Mouse (Mus musculus): ENCODE data around the gene Hoga1. TPM values are rescaled to one million over a fixed set of nuclear protein-coding genes. Genes with fewer than 3 reads are reported as not detected.

Gene Hoga1
- polyA plus RNA-seq, 1 experiment from 2014 or later, result 1.3 TPM

DNA sequence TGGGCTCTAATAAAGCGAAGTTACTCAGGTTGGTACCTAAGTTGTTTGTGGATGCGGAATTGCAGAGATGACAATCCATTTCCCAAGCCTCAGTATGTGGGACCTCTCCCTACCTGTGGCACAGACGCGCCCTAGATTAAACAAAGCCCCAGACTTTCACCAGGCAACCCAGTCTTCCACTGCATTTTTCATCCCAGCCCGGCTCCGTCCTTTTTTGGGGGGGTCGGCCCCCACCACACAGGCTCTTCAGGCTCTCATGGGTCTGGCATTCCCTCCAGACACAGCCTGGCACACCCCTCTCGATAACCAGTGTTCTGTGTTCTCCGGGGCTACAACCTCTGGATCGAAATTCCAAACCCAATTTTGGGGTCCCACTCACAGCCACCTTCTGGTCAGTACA is 40.3 kb downstream of the Hoga1 start:
- 6% methylated on average over 10 of the region's 10 CpGs for WGBS
- Histone ChIP-seq H3K4me2 (ENCODE audit: low read length) (peak overlapping the region; percentile 80), H3K4me1 (ENCODE audit: control insufficient read depth, insufficient read depth, low read length) (peaks cover 13% of the 10 kb centered on the region), H3K9me3 (ENCODE audit: control insufficient read depth, low read length) (no peaks in the 10 kb centered on the region), H3K9ac (replicated peaks; ENCODE audit: low read length) (peak overlapping the region; percentile 82), H3K27ac (replicated peaks; ENCODE audit: low read depth, low read length) (peak overlapping the region; percentile 58), H3K27me3 (ENCODE audit: control insufficient read depth, insufficient read depth, low read length) (no peaks in the 10 kb centered on the region), H3K36me3 (ENCODE audit: control insufficient read depth, insufficient read depth, low read length) (no peaks in the 10 kb centered on the region), H3K4me3 (replicated peaks; ENCODE audit: low read depth, low read length) (peak overlapping the region; percentile 80)
- ATAC-seq (ENCODE audit: low FRiP score, low TSS enrichment) (no peak), DNase-seq (no peak)

- no peaks in the 10 kb centered on the region for H3K36me3 ChIP-seq (ENCODE audit: control insufficient read depth, insufficient read depth, low read length)
Observed at GRCm38 (mm10) chr19:42086166-42086565, 40.8 kb downstream of the Hoga1 start, which contains the start of gene Morn4. TSS of gene Morn4 (minus strand) at chr19:42086357.

GRCm38 (mm10) chr19:42089103-42089747 is 43.8 kb downstream of the Hoga1 start:
- H3K4me3 ChIP-seq (replicated peaks; ENCODE audit: low read depth, low read length), result peak overlapping the region; percentile 34
- H3K9ac ChIP-seq (replicated peaks; ENCODE audit: low read length), result no peak overlapping the region
- H3K27me3 ChIP-seq (ENCODE audit: control insufficient read depth, insufficient read depth, low read length), result no peaks in the 10 kb centered on the region
- DNase-seq, result peak; percentile 58
- peak overlapping the region; percentile 66 for H3K27ac ChIP-seq (replicated peaks; ENCODE audit: low read depth, low read length)
- ATAC-seq (ENCODE audit: low FRiP score, low TSS enrichment), result no peak
- H3K4me2 ChIP-seq (ENCODE audit: low read length), result peak overlapping the region; percentile 69
- peaks cover 21% of the 10 kb centered on the region for H3K4me1 ChIP-seq (ENCODE audit: control insufficient read depth, insufficient read depth, low read length)
- H3K36me3 ChIP-seq (ENCODE audit: control insufficient read depth, insufficient read depth, low read length), result no peaks in the 10 kb centered on the region
- H3K9me3 ChIP-seq (ENCODE audit: control insufficient read depth, low read length), result no peaks in the 10 kb centered on the region
- WGBS, result 21% methylated on average over 14 of the region's 14 CpGs

More at GRCm38 (mm10) chr19:42086166-42086565, 40.8 kb downstream of the Hoga1 start, which contains the start of gene Morn4:
- Histone ChIP-seq H3K27ac (replicated peaks; ENCODE audit: low read depth, low read length) (peak within 1 kb of the TSS; percentile 58), H3K9ac (replicated peaks; ENCODE audit: low read length) (peak within 1 kb of the TSS; percentile 82), H3K4me3 (replicated peaks; ENCODE audit: low read depth, low read length) (peak within 1 kb of the TSS; percentile 80), H3K4me1 (ENCODE audit: control insufficient read depth, insufficient read depth, low read length) (peaks cover 16% of the 10 kb centered on the region), H3K4me2 (ENCODE audit: low read length) (peak within 1 kb of the TSS; percentile 80), H3K27me3 (ENCODE audit: control insufficient read depth, insufficient read depth, low read length) (no peaks in the 10 kb centered on the region), H3K9me3 (ENCODE audit: control insufficient read depth, low read length) (no peaks in the 10 kb centered on the region)
- DNase-seq (peak; percentile 96), ATAC-seq (ENCODE audit: low FRiP score, low TSS enrichment) (peak; percentile 88)
- under 1% methylated on average over 21 of the region's 21 CpGs for WGBS

DNA sequence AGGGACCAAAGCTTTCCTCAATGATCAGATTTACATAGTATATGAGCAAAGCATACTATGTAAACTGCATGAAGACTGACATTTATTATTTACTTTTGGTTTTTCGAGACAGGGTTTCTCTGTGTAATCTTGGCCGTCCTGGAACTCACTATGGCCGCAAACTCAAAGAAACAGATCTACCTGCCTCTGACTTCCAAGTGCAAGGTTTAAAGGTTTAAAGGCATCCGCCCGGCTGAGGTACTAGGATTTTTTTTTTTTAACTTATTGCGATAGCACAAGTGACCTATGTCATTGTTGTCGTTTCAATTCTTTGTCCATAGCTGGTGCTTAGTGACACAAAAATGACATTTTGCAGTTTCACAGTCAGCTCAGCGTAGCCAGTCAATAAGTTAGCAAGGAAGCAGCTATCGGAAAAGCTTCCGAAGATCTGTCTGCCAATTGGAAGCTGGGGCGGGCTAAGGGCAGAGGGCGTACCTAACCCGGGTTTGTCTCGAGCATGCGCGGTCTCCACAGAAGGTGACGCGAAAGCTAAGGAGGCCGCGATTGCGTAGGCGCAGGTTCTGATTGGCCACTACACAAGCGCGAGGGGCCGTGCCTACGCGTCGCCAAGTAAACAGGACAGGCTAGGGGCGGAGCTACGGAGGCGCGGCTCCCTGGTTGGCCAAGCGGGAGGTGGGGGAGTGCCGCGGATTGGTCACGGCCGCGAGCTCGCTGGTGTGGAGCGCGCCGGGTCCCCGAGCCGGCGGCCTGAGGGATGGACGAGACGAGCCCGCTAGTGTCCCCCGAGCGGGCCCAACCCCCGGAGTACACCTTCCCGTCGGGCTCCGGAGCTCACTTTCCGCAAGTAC is 44.6 kb downstream of the Hoga1 start, which contains the start of gene Pi4k2a:
Gene Pi4k2a, plus strand, starts transcription at position 723 of the 848 bp plus-strand sequence.
- Histone ChIP-seq H3K9me3 (ENCODE audit: control insufficient read depth, low read length) (no peaks in the 10 kb centered on the region), H3K27me3 (ENCODE audit: control insufficient read depth, insufficient read depth, low read length) (no peaks in the 10 kb centered on the region), H3K4me1 (ENCODE audit: control insufficient read depth, insufficient read depth, low read length) (peaks cover 21% of the 10 kb centered on the region), H3K36me3 (ENCODE audit: control insufficient read depth, insufficient read depth, low read length) (no peaks in the 10 kb centered on the region), H3K4me2 (ENCODE audit: low read length) (peak within 1 kb of the TSS; percentile 87), H3K9ac (replicated peaks; ENCODE audit: low read length) (peak within 1 kb of the TSS; percentile 86), H3K27ac (replicated peaks; ENCODE audit: low read depth, low read length) (peak within 1 kb of the TSS; percentile 86), H3K4me3 (replicated peaks; ENCODE audit: low read depth, low read length) (peak within 1 kb of the TSS; percentile 76)
- peak; percentile 100 for DNase-seq
- peak; percentile 98 for ATAC-seq (ENCODE audit: low FRiP score, low TSS enrichment)
- 1% methylated on average over 55 of the region's 55 CpGs for WGBS

GRCm38 (mm10) chr19:42090637-42091141 is 45.3 kb downstream of the Hoga1 start:
- ATAC-seq (ENCODE audit: low FRiP score, low TSS enrichment) (peak; percentile 73), DNase-seq (no peak)
- H3K9ac ChIP-seq (replicated peaks; ENCODE audit: low read length), result peak overlapping the region; percentile 86
- peaks cover 21% of the 10 kb centered on the region for H3K4me1 ChIP-seq (ENCODE audit: control insufficient read depth, insufficient read depth, low read length)
- peak overlapping the region; percentile 76 for H3K4me3 ChIP-seq (replicated peaks; ENCODE audit: low read depth, low read length)
- H3K27me3 ChIP-seq (ENCODE audit: control insufficient read depth, insufficient read depth, low read length), result no peaks in the 10 kb centered on the region
- peak overlapping the region; percentile 87 for H3K4me2 ChIP-seq (ENCODE audit: low read length)
- no peaks in the 10 kb centered on the region for H3K9me3 ChIP-seq (ENCODE audit: control insufficient read depth, low read length)
- no peaks in the 10 kb centered on the region for H3K36me3 ChIP-seq (ENCODE audit: control insufficient read depth, insufficient read depth, low read length)
- peak overlapping the region; percentile 86 for H3K27ac ChIP-seq (replicated peaks; ENCODE audit: low read depth, low read length)
- WGBS, result under 1% methylated on average over 51 of the region's 52 CpGs

DNA sequence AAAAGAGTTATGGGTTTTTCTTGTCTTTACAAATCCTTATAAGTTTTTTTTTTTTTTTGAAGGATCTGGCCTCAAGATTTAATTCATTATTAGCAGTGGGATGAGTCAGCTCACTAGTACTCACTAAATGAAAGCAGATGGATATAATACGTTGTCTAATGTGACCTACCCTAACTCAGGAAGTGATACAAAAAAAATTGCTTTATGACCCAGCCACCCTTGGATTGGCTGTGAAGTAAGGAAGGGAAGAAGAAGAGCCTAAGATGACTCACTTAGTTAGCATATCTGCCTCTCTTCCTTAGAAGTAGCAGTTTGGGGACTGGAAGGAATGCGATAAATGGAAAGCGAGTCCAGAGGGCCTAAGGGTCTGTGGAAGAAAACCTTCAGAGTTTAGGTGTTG is 54.0 kb downstream of the Hoga1 start:
- Histone ChIP-seq H3K4me1 (ENCODE audit: control insufficient read depth, insufficient read depth, low read length) (no peaks in the 10 kb centered on the region), H3K4me3 (replicated peaks; ENCODE audit: low read depth, low read length) (no peak overlapping the region), H3K9me3 (ENCODE audit: control insufficient read depth, low read length) (no peaks in the 10 kb centered on the region), H3K4me2 (ENCODE audit: low read length) (no peak overlapping the region), H3K27ac (replicated peaks; ENCODE audit: low read depth, low read length) (no peak overlapping the region), H3K27me3 (ENCODE audit: control insufficient read depth, insufficient read depth, low read length) (no peaks in the 10 kb centered on the region), H3K36me3 (ENCODE audit: control insufficient read depth, insufficient read depth, low read length) (peaks cover 17% of the 10 kb centered on the region), H3K9ac (replicated peaks; ENCODE audit: low read length) (no peak overlapping the region)
- DNase-seq (no peak), ATAC-seq (ENCODE audit: low FRiP score, low TSS enrichment) (no peak)
- 93% methylated on average over 3 of the region's 3 CpGs for WGBS

DNA sequence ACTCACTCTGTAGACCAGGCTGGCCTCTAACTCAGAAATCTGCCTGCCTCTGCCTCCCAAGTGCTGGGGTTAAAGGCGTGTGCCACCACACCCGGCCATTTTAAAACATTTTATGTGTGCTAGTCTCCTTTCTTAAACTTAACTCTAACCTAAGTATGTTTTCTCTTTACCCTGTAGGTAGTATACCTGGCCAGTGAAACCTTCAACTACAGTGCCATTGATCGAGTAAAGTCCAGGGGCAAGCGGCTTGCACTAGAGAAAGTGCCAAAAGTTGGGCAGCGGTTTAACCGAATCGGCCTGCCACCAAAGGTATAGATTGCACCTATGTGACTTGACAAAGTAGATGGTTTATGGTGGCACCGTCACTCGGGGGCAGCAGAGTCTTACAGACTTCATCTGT is 59.3 kb downstream of the Hoga1 start:
- H3K27me3 ChIP-seq (ENCODE audit: control insufficient read depth, insufficient read depth, low read length), result no peaks in the 10 kb centered on the region
- H3K9me3 ChIP-seq (ENCODE audit: control insufficient read depth, low read length), result no peaks in the 10 kb centered on the region
- H3K4me1 ChIP-seq (ENCODE audit: control insufficient read depth, insufficient read depth, low read length), result no peaks in the 10 kb centered on the region
- H3K36me3 ChIP-seq (ENCODE audit: control insufficient read depth, insufficient read depth, low read length), result peaks cover 36% of the 10 kb centered on the region
- no peak overlapping the region for H3K4me2 ChIP-seq (ENCODE audit: low read length)
- DNase-seq (no peak), ATAC-seq (ENCODE audit: low FRiP score, low TSS enrichment) (no peak)
- H3K4me3 ChIP-seq (replicated peaks; ENCODE audit: low read depth, low read length), result no peak overlapping the region
- H3K9ac ChIP-seq (replicated peaks; ENCODE audit: low read length), result no peak overlapping the region
- 98% methylated on average over 9 of the region's 9 CpGs for WGBS
- no peak overlapping the region for H3K27ac ChIP-seq (replicated peaks; ENCODE audit: low read depth, low read length)

DNA sequence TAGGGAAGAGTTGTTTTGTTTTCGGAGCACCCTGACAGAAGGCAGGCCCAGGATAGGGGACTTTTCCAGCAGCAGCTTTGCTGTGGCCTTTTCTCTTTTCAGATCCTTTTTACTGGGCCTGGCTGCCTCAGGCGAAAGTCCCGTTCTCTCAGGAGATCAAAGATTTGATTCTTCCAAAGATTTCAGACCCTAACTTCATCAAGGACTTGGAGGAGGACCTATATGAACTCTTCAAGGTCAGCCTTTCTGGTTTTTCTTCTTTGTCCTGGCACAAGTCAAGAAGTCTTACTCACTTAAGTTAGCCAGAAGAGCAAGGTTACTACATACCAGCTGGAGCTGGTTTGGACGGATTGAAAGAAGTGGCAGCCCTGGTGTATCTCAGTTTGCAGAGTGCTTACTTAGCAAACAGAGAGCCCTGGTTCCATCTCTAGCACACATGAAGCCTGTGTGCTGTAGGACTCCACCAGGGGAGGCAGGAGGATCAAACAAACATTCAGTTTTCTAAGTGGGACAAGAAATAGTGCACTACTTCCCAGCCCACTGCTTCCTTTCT is 70.4 kb downstream of the Hoga1 start:
- no peak overlapping the region for H3K9ac ChIP-seq (replicated peaks; ENCODE audit: low read length)
- no peak for ATAC-seq (ENCODE audit: low FRiP score, low TSS enrichment)
- no peak for DNase-seq
- H3K36me3 ChIP-seq (ENCODE audit: control insufficient read depth, insufficient read depth, low read length), result peaks cover 69% of the 10 kb centered on the region
- WGBS, result 94% methylated on average over 4 of the region's 4 CpGs
- H3K27me3 ChIP-seq (ENCODE audit: control insufficient read depth, insufficient read depth, low read length), result no peaks in the 10 kb centered on the region
- H3K9me3 ChIP-seq (ENCODE audit: control insufficient read depth, low read length), result no peaks in the 10 kb centered on the region
- H3K27ac ChIP-seq (replicated peaks; ENCODE audit: low read depth, low read length), result no peak overlapping the region
- no peak overlapping the region for H3K4me3 ChIP-seq (replicated peaks; ENCODE audit: low read depth, low read length)
- H3K4me1 ChIP-seq (ENCODE audit: control insufficient read depth, insufficient read depth, low read length), result no peaks in the 10 kb centered on the region
- no peak overlapping the region for H3K4me2 ChIP-seq (ENCODE audit: low read length)

Measured in midbrain, embryonic 14.5 days (tissue).